8 mouse cellular contexts compared by ENCODE assay signal in genomic region chr6:50262310-50262709, GRCm38 (mm10). TPM values are rescaled to one million over a fixed set of nuclear protein-coding genes. Genes with fewer than 3 reads are reported as not detected.
A peak's percentile ranks its signal among the peaks of the same experiment; 100 is the strongest.
DNase-seq lines count a peak whose midpoint lies in the region; ATAC-seq and TF ChIP-seq lines count a peak whose summit lies in the region.

No protein-coding gene starts in this region.

- peak overlapping the region; percentile 23 for H3K4me3 ChIP-seq in testis, adult 2 months (ENCODE audit: control insufficient read depth, low read depth, low read length)
- H3K4me3 ChIP-seq in liver, embryonic 14.5 days (ENCODE audit: insufficient read depth in 1 of 2, low read depth in 2 of 2, low read length in 2 of 2) = no peak overlapping the region

- no peaks in the 10 kb centered on the region for H3K27me3 ChIP-seq in testis, adult 2 months (ENCODE audit: control insufficient read depth, insufficient read depth, low read length)
- H3K27me3 ChIP-seq in liver, embryonic 14.5 days (ENCODE audit: control insufficient read depth, insufficient read depth, low read length) = peaks cover 4% of the 10 kb centered on the region; the same call in 1 of the 2 replicates

- no peaks in the 10 kb centered on the region for H3K36me3 ChIP-seq in testis, adult 2 months (ENCODE audit: control insufficient read depth, insufficient read depth, low read length)
- H3K36me3 ChIP-seq in liver, embryonic 14.5 days (replicated peaks; ENCODE audit: control insufficient read depth, insufficient read depth, low read depth) = no peaks in the 10 kb centered on the region

- no peak overlapping the region for H3K27ac ChIP-seq in testis, adult 2 months (ENCODE audit: control insufficient read depth, insufficient read depth, low read depth, low read length)
- no peak overlapping the region for H3K27ac ChIP-seq in liver, embryonic 14.5 days

- no peak overlapping the region for H3K9ac ChIP-seq in liver, embryonic 14.5 days (replicated peaks)

- H3K4me1 ChIP-seq in testis, adult 2 months (ENCODE audit: control insufficient read depth, insufficient read depth, low read length) = peaks cover 22% of the 10 kb centered on the region
- peaks cover 0 to 6% of the 10 kb centered on the region in 2 experiments; a peak in 2 of 4 replicates for H3K4me1 ChIP-seq in liver, embryonic 14.5 days (replicated peaks; ENCODE audit: control insufficient read depth in 2 of 2, insufficient read depth in 2 of 2, low read length in 1 of 2)

- peak; percentile 23 for DNase-seq in embryo, embryonic 10.5 days (ENCODE audit: low spot score)
- DNase-seq in embryo, embryonic 10 days (ENCODE audit: low spot score) = no peak
- no peak for DNase-seq in testis, postnatal 14 days (ENCODE audit: low spot score)
- DNase-seq in liver, embryonic 14.5 days (ENCODE audit: low read depth in 3 of 3, low spot score in 3 of 3) = no peak
- DNase-seq in adrenal gland, postnatal 14 days = no peak
- DNase-seq in spleen, adult 18-20 months = no peak
- no peak for DNase-seq in left cerebral cortex, adult 18-20 months (ENCODE audit: low spot score in 2 of 2)

- WGBS in liver, embryonic 14.5 days (ENCODE audit: insufficient replicate concordance) = 30% methylated on average over 7 of the region's 7 CpGs

- peak overlapping the region; percentile 48; the same call in 1 of the 2 replicates for H3K4me2 ChIP-seq in liver, embryonic 14.5 days (ENCODE audit: low read depth)

- no peak for TF ChIP-seq EP300 in liver, embryonic 14.5 days (IDR thresholded peaks at IDR 0.05; ENCODE audit: low read depth)

- ATAC-seq in liver, embryonic 14.5 days (ENCODE audit: insufficient read depth) = no peak

- TF ChIP-seq CTCF in testis, adult 2 months (IDR thresholded peaks at IDR 0.05; ENCODE audit: control insufficient read depth, insufficient read depth, insufficient replicate concordance, low read depth, low read length) = no peak
- TF ChIP-seq CTCF in liver, embryonic 14.5 days (IDR thresholded peaks at IDR 0.05; ENCODE audit: low read depth) = no peak

- no peak for TF ChIP-seq POLR2A in testis, adult 2 months (IDR thresholded peaks at IDR 0.05; ENCODE audit: control insufficient read depth, low read depth, low read length)

- H3K9me3 ChIP-seq in liver, embryonic 14.5 days (ENCODE audit: control insufficient read depth, low read length) = no peaks in the 10 kb centered on the region

RNA-seq across cellular contexts. Expression of gene Gsdme, which starts 1.4 kb away (rescaled TPM):
- 1.5 and 1.9 TPM in 2 replicates for polyA plus RNA-seq in testis, adult 2 months (2012; rRNA removed)
- 0.57 and 0.70 TPM in 2 replicates for polyA plus RNA-seq in liver, embryonic 14.5 days (2012; rRNA removed)
- polyA plus RNA-seq in liver, embryonic 14.5 days (2014; fragmentation: Nextera tagmentation; extraction: Ambion mirVana) = 9.2 and 9.5 TPM in 2 replicates
- 1.0 and 2.1 TPM in 2 replicates for total RNA-seq in adrenal gland, postnatal 14 days (2021)
- 10 to 100 TPM; 12.3 to 12.4 TPM for total RNA-seq in left cerebral cortex, adult 18-20 months (2021)
